Mouse (Mus musculus) myocyte (in vitro differentiated cells): ENCODE data around the gene Zfyve1. TPM values are rescaled to one million over a fixed set of nuclear protein-coding genes. Genes with fewer than 3 reads are reported as not detected.

Experiments
- H3K27me3 ChIP-seq: one replicate; pipeline ENCODE4 v1.6.1; 2011; ENCODE audit not compliant: control insufficient read depth, insufficient read depth, insufficient read length
- H3K36me3 ChIP-seq: one replicate; pipeline ENCODE4 v1.6.1; 2011; ENCODE audit not compliant: control insufficient read depth, insufficient read depth
- H3K4me2 ChIP-seq: one replicate; pipeline ENCODE4 v1.6.1; 2011; ENCODE audit warnings: low read depth, control low read depth
- H3K4me3 ChIP-seq: one replicate; pipeline ENCODE4 v1.5.1; 2011; ENCODE audit warnings: mild to moderate bottlenecking, control low read depth, moderate library complexity
- H3K79me2 ChIP-seq: one replicate; pipeline ENCODE4 v1.6.1; 2011; ENCODE audit not compliant: control insufficient read depth, insufficient read depth
- H3ac ChIP-seq: one replicate; pipeline ENCODE4 v1.6.1; 2011; ENCODE audit not compliant: control insufficient read depth, insufficient read length
- CEBPB ChIP-seq: IDR thresholded peaks from 2 replicates; pipeline ENCODE4 v1.6.1; 2011; ENCODE audit warnings: mild to moderate bottlenecking, moderate library complexity; ENCODE audit not compliant: poor library complexity, insufficient read depth, severe bottlenecking
- E2F4 ChIP-seq: IDR thresholded peaks from one replicate; pipeline ENCODE4 v1.6.1; 2011; ENCODE audit warnings: mild to moderate bottlenecking, control low read depth, moderate library complexity; ENCODE audit not compliant: insufficient read depth
- MAX ChIP-seq: IDR thresholded peaks from one replicate; pipeline ENCODE4 v1.6.1; 2011; ENCODE audit warnings: low read depth, mild to moderate bottlenecking, control low read depth
- MYOD1 ChIP-seq, 3 experiments: IDR thresholded peaks; one replicate each; pipeline ENCODE4 v1.6.1; 2011; ENCODE audit warnings: control low read depth in 2 of 3, low read depth in 2 of 3, mild to moderate bottlenecking in 2 of 3, moderate library complexity in 1 of 3; ENCODE audit not compliant: insufficient read length in 2 of 3, control insufficient read depth in 1 of 3
- MYOG ChIP-seq, 3 experiments: IDR thresholded peaks; one replicate each; pipeline ENCODE4 v1.6.1; 2011; ENCODE audit warnings: control low read depth in 2 of 3, low read depth in 2 of 3, mild to moderate bottlenecking in 2 of 3; ENCODE audit not compliant: insufficient read length in 2 of 3, control insufficient read depth in 1 of 3, insufficient read depth in 1 of 3
- POLR2A ChIP-seq: IDR thresholded peaks from one replicate; pipeline ENCODE4 v1.6.1; 2011; ENCODE audit warnings: low read depth, mild to moderate bottlenecking, control low read depth, moderate library complexity; ENCODE audit not compliant: insufficient read length
- POLR2AphosphoS2 ChIP-seq: IDR thresholded peaks from one replicate; pipeline ENCODE4 v1.6.1; 2011; ENCODE audit warnings: low read depth, control low read depth; ENCODE audit not compliant: insufficient read length
- REST ChIP-seq: IDR thresholded peaks from one replicate; pipeline ENCODE4 v1.6.1; 2011; ENCODE audit warnings: mild to moderate bottlenecking, control low read depth, moderate library complexity; ENCODE audit not compliant: insufficient read depth, insufficient read length
- SRF ChIP-seq: IDR thresholded peaks from one replicate; pipeline ENCODE4 v1.6.1; 2011; ENCODE audit warnings: low read depth; ENCODE audit not compliant: control insufficient read depth, insufficient read length
- TCF12 ChIP-seq: IDR thresholded peaks from one replicate; pipeline ENCODE4 v1.6.1; 2011; ENCODE audit warnings: mild to moderate bottlenecking, control low read depth; ENCODE audit not compliant: poor library complexity, insufficient read depth, severe bottlenecking
- TCF3 ChIP-seq: IDR thresholded peaks from one replicate; pipeline ENCODE4 v1.6.1; 2011; ENCODE audit warnings: low read depth, control low read depth; ENCODE audit not compliant: insufficient read length
- USF1 ChIP-seq: IDR thresholded peaks from one replicate; pipeline ENCODE4 v1.6.1; 2011; ENCODE audit warnings: low read depth, mild to moderate bottlenecking, control low read depth, moderate library complexity
- polyA plus RNA-seq: library from polyadenylated mRNA; unstranded; fragments of >200 nt; fragmentation: generic; extraction: Trizol; gene quantifications from one replicate; pipeline ENCODE4 v1.2.1, GENCODE M21; 2012; ENCODE audit warnings: missing spikeins

Gene Zfyve1
- polyA plus RNA-seq, 1 experiment: 16.8 TPM

DNA sequence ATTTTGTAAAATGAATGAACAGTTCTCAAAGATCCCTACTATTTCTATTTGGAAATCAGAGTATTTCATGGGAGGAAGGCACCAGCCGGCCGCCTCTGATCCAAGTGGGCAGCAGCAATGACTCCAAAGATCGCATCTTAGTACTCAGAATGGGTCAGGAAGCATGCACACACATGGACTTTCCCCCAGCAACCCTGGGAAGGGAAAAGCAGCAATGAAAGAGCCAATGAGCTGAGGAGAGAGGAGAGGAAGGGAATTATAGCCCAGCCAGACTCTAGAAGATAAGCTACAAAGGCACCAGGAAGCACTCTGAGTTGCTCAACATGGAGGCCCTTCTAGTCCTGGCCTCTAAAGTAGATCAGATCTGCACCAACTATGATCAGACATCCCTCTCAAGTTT is 16.7 kb downstream of the Zfyve1 start:
- no peak overlapping the region for H3ac ChIP-seq
- H3K36me3 ChIP-seq: peaks cover 26% of the 10 kb centered on the region
- no peak for TF ChIP-seq USF1
- H3K79me2 ChIP-seq: peaks cover 4% of the 10 kb centered on the region
- H3K4me3 ChIP-seq: no peak overlapping the region
- no peaks in the 10 kb centered on the region for H3K27me3 ChIP-seq
- no peak overlapping the region for H3K4me2 ChIP-seq

DNA sequence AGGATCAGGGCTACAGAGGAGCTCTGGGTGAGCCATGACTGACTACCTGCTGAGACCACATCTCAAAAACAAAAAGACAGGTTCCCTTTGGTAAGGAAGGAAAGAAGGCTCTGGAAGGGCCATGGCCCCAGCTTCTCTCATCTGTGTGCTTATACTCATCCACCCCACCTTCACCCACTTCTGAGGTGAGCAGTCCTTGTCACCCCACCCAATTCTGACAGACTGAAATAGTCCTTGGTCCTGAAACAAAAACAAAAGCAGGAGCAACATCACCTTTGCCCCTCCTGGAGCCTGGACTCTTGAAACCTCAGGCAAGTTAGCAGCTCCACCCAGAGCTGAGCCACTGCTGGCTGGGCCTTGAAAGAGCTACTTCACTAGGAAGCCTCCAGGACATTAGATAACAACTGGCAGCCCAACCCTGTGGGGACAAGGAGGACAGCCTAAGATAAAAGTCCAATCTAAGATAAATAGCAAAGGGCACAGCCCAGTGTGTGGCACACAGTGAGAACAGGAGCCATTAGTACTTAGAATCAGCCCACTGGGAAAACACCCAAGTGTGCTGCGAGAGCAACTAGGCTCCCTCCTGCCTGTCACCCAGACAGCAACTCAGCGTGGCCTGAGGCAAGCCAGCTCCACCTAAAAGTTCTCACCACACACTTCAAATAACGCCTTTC is 18.0 kb downstream of the Zfyve1 start:
- H3K36me3 ChIP-seq: peaks cover 26% of the 10 kb centered on the region
- H3K27me3 ChIP-seq: no peaks in the 10 kb centered on the region
- peaks cover 4% of the 10 kb centered on the region for H3K79me2 ChIP-seq
- TF ChIP-seq SRF (no peak), TCF12 (no peak), E2F4 (no peak), REST (no peak), TCF3 (no peak), POLR2A (no peak), USF1 (no peak), MAX (no peak), CEBPB (no peak), MYOD1 (IDR thresholded peaks at IDR 0.05; ENCODE audit: control insufficient read depth in 1 of 3, insufficient read length in 2 of 3, low read depth in 2 of 3) (no peak), MYOG (IDR thresholded peaks at IDR 0.05; ENCODE audit: control insufficient read depth in 1 of 3, insufficient read depth in 1 of 3, insufficient read length in 2 of 3, low read depth in 2 of 3) (no peak), POLR2AphosphoS2 (no peak)
- H3ac ChIP-seq: no peak overlapping the region
- no peak overlapping the region for H3K4me2 ChIP-seq
- H3K4me3 ChIP-seq: no peak overlapping the region

DNA sequence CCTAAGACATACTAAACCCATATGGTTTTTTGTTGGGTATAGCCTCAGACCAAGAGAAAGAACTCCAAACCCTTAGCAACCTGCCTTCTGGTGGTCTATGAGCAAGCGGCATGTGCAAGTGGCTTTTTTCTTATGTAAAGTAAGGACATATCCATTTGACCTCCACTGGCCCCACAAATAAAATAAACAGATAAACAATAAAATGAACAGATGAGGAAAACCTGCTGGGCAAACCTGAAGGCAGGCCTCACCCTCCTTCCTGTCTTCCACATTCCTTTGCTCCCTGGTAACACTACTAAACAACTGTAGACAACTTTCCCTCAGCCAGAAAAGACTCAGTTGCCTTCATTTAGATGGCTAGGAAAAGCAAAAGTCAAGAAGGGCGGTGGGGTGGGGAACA is 18.7 kb downstream of the Zfyve1 start:
- Histone ChIP-seq H3K4me2 (no peak overlapping the region), H3ac (no peak overlapping the region), H3K27me3 (no peaks in the 10 kb centered on the region), H3K79me2 (peaks cover 4% of the 10 kb centered on the region), H3K36me3 (peaks cover 19% of the 10 kb centered on the region), H3K4me3 (no peak overlapping the region)
- TF ChIP-seq TCF12 (no peak), E2F4 (no peak), POLR2A (no peak), MYOG (IDR thresholded peaks at IDR 0.05; ENCODE audit: control insufficient read depth in 1 of 3, insufficient read depth in 1 of 3, insufficient read length in 2 of 3, low read depth in 2 of 3) (no peak), REST (no peak), USF1 (no peak), SRF (no peak), POLR2AphosphoS2 (no peak), MAX (no peak), TCF3 (no peak), CEBPB (no peak), MYOD1 (IDR thresholded peaks at IDR 0.05; ENCODE audit: control insufficient read depth in 1 of 3, insufficient read length in 2 of 3, low read depth in 2 of 3) (no peak)

DNA sequence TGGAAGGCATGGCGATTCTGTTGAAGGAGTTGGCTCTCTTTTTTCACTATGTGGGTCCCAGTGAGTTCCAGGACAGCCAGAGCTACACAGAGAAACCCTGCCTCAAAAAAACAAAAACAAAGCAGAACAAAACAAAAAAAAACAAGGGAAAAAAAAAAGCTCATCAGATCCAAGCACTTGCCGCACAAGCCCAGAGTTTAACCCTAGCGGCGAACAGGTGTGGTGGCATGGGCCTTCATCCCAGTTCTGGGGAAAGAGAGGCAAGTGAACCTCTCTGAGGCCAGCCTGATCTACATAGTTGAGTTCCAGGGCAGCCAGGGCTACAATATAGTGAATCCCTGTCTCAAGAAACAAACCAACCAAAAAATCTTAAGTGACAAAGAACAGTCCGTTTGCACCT is 19.6 kb downstream of the Zfyve1 start:
- no peaks in the 10 kb centered on the region for H3K27me3 ChIP-seq
- H3K79me2 ChIP-seq: peaks cover 4% of the 10 kb centered on the region
- peaks cover 18% of the 10 kb centered on the region for H3K36me3 ChIP-seq
- no peak overlapping the region for H3K4me2 ChIP-seq
- H3K4me3 ChIP-seq: no peak overlapping the region
- TF ChIP-seq TCF12 (no peak), MAX (no peak), E2F4 (no peak), MYOG (IDR thresholded peaks at IDR 0.05; ENCODE audit: control insufficient read depth in 1 of 3, insufficient read depth in 1 of 3, insufficient read length in 2 of 3, low read depth in 2 of 3) (no peak), CEBPB (no peak), REST (no peak), SRF (no peak)
- H3ac ChIP-seq: no peak overlapping the region

DNA sequence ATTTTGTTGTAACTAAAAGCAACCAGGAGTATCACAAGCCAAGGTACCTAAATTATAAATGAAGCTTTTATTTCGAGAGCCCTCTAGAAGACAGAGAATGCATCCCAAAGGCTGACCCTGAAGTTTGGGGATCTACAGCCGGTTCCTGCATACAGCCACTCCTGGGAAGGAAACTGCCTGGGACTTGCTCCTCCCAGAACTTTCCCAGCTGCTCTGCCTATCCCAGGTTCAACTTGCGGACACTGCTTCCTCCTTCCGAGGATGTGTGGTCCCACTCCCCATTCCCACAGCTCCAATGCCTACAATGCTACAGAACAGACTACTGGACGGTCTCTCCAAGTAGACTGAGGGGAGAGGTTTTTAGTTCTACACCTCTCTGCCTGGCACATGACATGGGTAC is 24.3 kb downstream of the Zfyve1 start:
- H3K27me3 ChIP-seq: no peaks in the 10 kb centered on the region
- H3K79me2 ChIP-seq: no peaks in the 10 kb centered on the region
- H3ac ChIP-seq: no peak overlapping the region
- H3K4me2 ChIP-seq: no peak overlapping the region
- H3K4me3 ChIP-seq: no peak overlapping the region
- peaks cover 35% of the 10 kb centered on the region for H3K36me3 ChIP-seq
- no peak for TF ChIP-seq MYOG (IDR thresholded peaks at IDR 0.05; ENCODE audit: control insufficient read depth in 1 of 3, insufficient read depth in 1 of 3, insufficient read length in 2 of 3, low read depth in 2 of 3)
- TF ChIP-seq CEBPB: no peak
- TF ChIP-seq SRF: no peak
- TF ChIP-seq TCF12: no peak
- no peak for TF ChIP-seq E2F4
- TF ChIP-seq POLR2A: no peak
